Mouse (Mus musculus) liver, embryonic 14.5 days (tissue): ENCODE results near the gene B3gat2.

ENCODE experiments used
- CTCF ChIP-seq: IDR thresholded peaks from 2 replicates; pipeline ENCODE4 v1.5.1; 2016; ENCODE audit warnings: antibody characterized with exemption, low read depth, control low read depth
- EP300 ChIP-seq: IDR thresholded peaks from 2 replicates; pipeline ENCODE4 v1.6.1; 2016; ENCODE audit warnings: antibody characterized with exemption, low read depth

- TF ChIP-seq CTCF = no peak
- no peak for TF ChIP-seq EP300
Observed at GRCm38 (mm10) chr1:23754967-23755366, 6.6 kb upstream of the B3gat2 start.
